Mouse (Mus musculus): ENCODE data around the gene Cdc14a. TPM values are rescaled to one million over a fixed set of nuclear protein-coding genes. Genes with fewer than 3 reads are reported as not detected.

Gene Cdc14a
- polyA plus RNA-seq, 1 experiment from 2014 or later = 15.3 TPM

DNA sequence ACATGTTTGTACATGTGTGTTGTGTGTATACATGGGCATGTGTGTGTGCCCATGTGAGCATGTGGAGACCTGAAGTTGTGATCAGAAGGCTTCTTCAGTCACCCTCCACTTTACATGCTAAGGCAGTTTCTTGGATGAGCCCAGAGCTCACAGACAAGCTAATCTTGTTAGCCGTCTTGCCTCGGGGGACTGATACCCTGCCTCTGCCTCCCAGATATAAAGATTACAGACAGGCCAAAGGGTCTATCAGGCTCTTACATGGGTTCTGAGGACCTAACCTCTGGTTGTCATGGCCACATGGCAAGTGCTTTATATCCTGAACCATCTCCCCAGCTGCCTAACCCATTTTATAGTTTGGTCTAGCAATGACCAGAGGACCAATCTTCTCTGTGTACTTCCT is 112.7 kb downstream of the Cdc14a start:
- Histone ChIP-seq H3K9me3 (replicated peaks; ENCODE audit: control insufficient read depth, low read length) (no peaks in the 10 kb centered on the region), H3K4me3 (ENCODE audit: low read depth, low read length) (no peak overlapping the region), H3K4me1 (ENCODE audit: control insufficient read depth, insufficient read depth, low read length) (no peaks in the 10 kb centered on the region), H3K36me3 (replicated peaks; ENCODE audit: control insufficient read depth, insufficient read depth, low read depth, low read length) (no peaks in the 10 kb centered on the region; the same call in none of the 2 replicates), H3K9ac (replicated peaks; ENCODE audit: low read length) (no peak overlapping the region), H3K27ac (replicated peaks; ENCODE audit: low read depth, low read length) (no peak overlapping the region), H3K27me3 (ENCODE audit: control insufficient read depth, insufficient read depth, low read length) (no peaks in the 10 kb centered on the region), H3K4me2 (ENCODE audit: low read depth, low read length) (no peak overlapping the region)
- no peak for ATAC-seq (replicated peaks; ENCODE audit: insufficient number of reproducible peaks, low FRiP score, low TSS enrichment, low read depth)
- no peak for DNase-seq (ENCODE audit: low spot score)
- WGBS = 91% methylated on average over 2 of the region's 2 CpGs

DNA sequence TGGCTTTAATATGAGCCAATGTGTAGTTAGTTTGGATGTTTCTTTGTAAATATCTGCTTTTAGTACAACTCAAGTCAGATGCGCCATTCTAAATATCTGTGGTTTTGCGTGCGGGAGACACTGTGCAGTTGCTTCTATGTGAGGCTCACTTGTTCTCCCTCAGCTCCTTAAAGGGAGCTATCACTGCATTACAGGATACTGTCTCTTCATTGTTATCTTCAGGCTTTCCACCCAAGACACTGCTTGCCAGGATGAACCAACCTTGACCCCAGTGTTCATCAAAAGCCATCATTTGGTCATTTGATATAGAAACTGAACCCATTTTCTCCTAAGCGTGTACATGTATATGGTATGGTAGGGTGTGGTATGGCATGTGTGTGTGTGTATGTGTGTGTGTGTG is 113.2 kb downstream of the Cdc14a start:
- Histone ChIP-seq H3K27ac (replicated peaks; ENCODE audit: low read depth, low read length) (no peak overlapping the region), H3K4me3 (ENCODE audit: low read depth, low read length) (no peak overlapping the region), H3K4me2 (ENCODE audit: low read depth, low read length) (no peak overlapping the region), H3K36me3 (replicated peaks; ENCODE audit: control insufficient read depth, insufficient read depth, low read depth, low read length) (no peaks in the 10 kb centered on the region; the same call in none of the 2 replicates), H3K27me3 (ENCODE audit: control insufficient read depth, insufficient read depth, low read length) (no peaks in the 10 kb centered on the region), H3K9me3 (replicated peaks; ENCODE audit: control insufficient read depth, low read length) (no peaks in the 10 kb centered on the region), H3K4me1 (ENCODE audit: control insufficient read depth, insufficient read depth, low read length) (no peaks in the 10 kb centered on the region), H3K9ac (replicated peaks; ENCODE audit: low read length) (no peak overlapping the region)
- DNase-seq (ENCODE audit: low spot score) (no peak), ATAC-seq (replicated peaks; ENCODE audit: insufficient number of reproducible peaks, low FRiP score, low TSS enrichment, low read depth) (no peak)
- WGBS = 95% methylated on average over 4 of the region's 4 CpGs

DNA sequence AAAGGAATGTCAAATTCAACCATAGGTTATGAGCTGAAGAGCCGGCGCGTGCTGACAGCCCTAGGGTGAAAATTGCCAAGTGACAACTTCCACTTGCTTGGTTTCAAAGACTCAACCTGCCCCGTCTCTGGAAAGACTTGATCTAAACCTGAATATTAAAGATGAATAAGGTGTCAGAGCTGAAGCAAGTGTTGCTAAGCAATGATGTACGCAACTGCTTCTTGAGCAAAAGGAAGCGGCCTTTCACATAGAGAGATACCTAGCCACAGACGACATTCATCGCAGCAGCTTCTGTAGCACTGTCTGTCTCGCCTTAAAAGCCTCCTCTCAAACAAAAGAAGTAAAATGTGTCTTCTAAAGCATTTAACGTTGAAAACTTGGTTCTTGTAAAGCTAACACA is 113.8 kb downstream of the Cdc14a start:
- Histone ChIP-seq H3K36me3 (replicated peaks; ENCODE audit: control insufficient read depth, insufficient read depth, low read depth, low read length) (no peaks in the 10 kb centered on the region; the same call in 1 of the 2 replicates), H3K4me3 (ENCODE audit: low read depth, low read length) (no peak overlapping the region), H3K9ac (replicated peaks; ENCODE audit: low read length) (no peak overlapping the region), H3K27me3 (ENCODE audit: control insufficient read depth, insufficient read depth, low read length) (no peaks in the 10 kb centered on the region), H3K4me1 (ENCODE audit: control insufficient read depth, insufficient read depth, low read length) (no peaks in the 10 kb centered on the region), H3K27ac (replicated peaks; ENCODE audit: low read depth, low read length) (no peak overlapping the region), H3K9me3 (replicated peaks; ENCODE audit: control insufficient read depth, low read length) (no peaks in the 10 kb centered on the region), H3K4me2 (ENCODE audit: low read depth, low read length) (no peak overlapping the region)
- WGBS = 93% methylated on average over 10 of the region's 10 CpGs
- no peak for DNase-seq (ENCODE audit: low spot score)
- ATAC-seq (replicated peaks; ENCODE audit: insufficient number of reproducible peaks, low FRiP score, low TSS enrichment, low read depth) = no peak

DNA sequence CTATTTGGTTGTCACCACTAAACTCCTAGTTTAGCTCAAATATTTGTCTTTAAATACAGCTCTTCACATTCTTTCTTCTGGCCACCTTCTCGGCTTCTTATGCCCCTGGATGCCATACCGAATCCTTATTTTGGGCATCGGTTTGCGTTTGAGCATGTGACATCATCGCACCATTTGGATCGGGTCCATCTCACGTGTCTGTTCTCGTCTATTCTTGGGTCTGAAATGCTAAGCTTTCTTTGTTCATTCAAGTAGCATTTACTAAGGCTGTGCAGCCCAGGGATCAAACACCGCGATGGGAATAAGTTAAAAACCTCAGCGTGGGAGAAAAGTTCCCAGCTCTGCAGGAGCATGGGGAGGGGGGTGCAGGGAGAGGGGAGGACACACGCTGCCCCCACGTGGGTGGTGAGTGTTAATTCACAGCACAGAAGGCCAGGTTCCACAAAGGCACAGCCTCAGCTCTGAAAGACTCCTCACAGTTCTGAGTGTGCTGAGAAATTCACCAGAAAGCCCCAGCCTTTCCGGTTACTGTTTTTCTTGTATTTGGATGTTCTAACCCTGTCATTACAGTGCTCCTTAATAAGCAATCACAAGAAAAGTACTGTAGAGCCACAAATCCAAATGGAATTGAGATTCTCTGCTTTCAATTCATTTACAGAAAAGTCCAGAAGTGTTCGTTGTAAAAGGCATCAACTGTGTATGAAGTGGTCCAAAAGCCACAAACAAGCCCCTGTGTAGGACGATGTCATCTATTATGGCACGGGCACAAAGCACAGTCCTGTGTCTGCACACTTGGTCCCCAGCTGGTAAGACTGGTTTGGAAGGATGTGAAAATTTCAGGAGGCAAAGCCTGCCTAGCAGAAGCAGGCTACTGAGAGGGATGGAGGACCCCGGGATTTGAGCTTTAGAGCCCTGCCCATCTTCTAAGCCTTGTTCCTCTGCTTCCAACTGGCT is 118.8 kb downstream of the Cdc14a start:
- DNase-seq (ENCODE audit: low spot score) (peak; percentile 30), ATAC-seq (replicated peaks; ENCODE audit: insufficient number of reproducible peaks, low FRiP score, low TSS enrichment, low read depth) (no peak)
- WGBS = 83% methylated on average over 18 of the region's 18 CpGs
- no peaks in the 10 kb centered on the region; the same call in 1 of the 2 replicates for H3K36me3 ChIP-seq (replicated peaks; ENCODE audit: control insufficient read depth, insufficient read depth, low read depth, low read length)
- H3K27me3 ChIP-seq (ENCODE audit: control insufficient read depth, insufficient read depth, low read length) = no peaks in the 10 kb centered on the region
- no peak overlapping the region for H3K27ac ChIP-seq (replicated peaks; ENCODE audit: low read depth, low read length)
- H3K4me3 ChIP-seq (ENCODE audit: low read depth, low read length) = no peak overlapping the region
- no peaks in the 10 kb centered on the region for H3K4me1 ChIP-seq (ENCODE audit: control insufficient read depth, insufficient read depth, low read length)
- H3K9ac ChIP-seq (replicated peaks; ENCODE audit: low read length) = no peak overlapping the region
- H3K4me2 ChIP-seq (ENCODE audit: low read depth, low read length) = no peak overlapping the region
- H3K9me3 ChIP-seq (replicated peaks; ENCODE audit: control insufficient read depth, low read length) = no peaks in the 10 kb centered on the region

DNA sequence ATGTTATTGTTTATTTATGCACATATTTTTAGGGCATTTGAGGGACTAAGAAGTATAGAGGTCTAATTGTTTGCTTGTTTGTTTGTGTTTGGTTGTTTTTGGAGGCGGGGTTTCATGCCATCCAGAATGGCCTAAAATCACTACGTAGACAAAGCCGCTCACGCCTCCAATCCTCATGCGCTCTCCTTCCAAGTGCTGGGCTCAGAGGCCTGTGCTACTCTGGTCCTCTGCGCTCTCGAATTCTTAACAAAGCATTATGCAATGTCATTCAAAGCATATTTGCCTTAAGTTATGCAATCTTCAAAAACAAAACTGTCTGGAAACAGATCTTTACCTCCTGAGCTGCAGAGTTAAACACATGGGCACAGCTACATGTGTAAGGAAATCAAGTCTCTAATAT is 121.3 kb downstream of the Cdc14a start:
- DNase-seq (ENCODE audit: low spot score) (no peak), ATAC-seq (replicated peaks; ENCODE audit: insufficient number of reproducible peaks, low FRiP score, low TSS enrichment, low read depth) (no peak)
- no peaks in the 10 kb centered on the region; the same call in 1 of the 2 replicates for H3K36me3 ChIP-seq (replicated peaks; ENCODE audit: control insufficient read depth, insufficient read depth, low read depth, low read length)
- 96% methylated on average over 7 of the region's 7 CpGs for whole genome bisulfite sequencing
- no peaks in the 10 kb centered on the region for H3K4me1 ChIP-seq (ENCODE audit: control insufficient read depth, insufficient read depth, low read length)
- no peak overlapping the region for H3K27ac ChIP-seq (replicated peaks; ENCODE audit: low read depth, low read length)
- no peak overlapping the region for H3K4me3 ChIP-seq (ENCODE audit: low read depth, low read length)
- no peak overlapping the region for H3K9ac ChIP-seq (replicated peaks; ENCODE audit: low read length)
- no peaks in the 10 kb centered on the region for H3K27me3 ChIP-seq (ENCODE audit: control insufficient read depth, insufficient read depth, low read length)
- H3K9me3 ChIP-seq (replicated peaks; ENCODE audit: control insufficient read depth, low read length) = no peaks in the 10 kb centered on the region
- H3K4me2 ChIP-seq (ENCODE audit: low read depth, low read length) = no peak overlapping the region

DNA sequence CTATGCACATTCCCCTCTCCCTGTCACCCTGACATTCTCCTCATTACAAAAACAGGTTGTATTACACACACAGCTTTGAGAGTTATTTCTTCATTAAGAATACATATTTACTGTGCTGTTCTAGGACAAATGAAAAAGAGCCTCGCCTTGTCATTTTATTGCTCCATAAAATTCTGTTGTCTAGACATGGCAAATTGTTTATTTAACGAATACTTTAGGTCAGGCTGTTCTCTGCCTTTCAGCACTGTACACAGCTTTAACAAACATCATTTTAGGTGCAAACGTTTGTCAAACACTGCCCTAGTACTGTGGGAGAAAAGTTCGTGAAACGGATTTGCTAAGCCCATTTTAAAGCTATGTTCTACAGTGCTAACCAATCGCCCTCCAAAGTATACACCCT is 122.1 kb downstream of the Cdc14a start:
- WGBS = 90% methylated on average over 6 of the region's 6 CpGs
- Histone ChIP-seq H3K9me3 (replicated peaks; ENCODE audit: control insufficient read depth, low read length) (no peaks in the 10 kb centered on the region), H3K27ac (replicated peaks; ENCODE audit: low read depth, low read length) (no peak overlapping the region), H3K4me3 (ENCODE audit: low read depth, low read length) (no peak overlapping the region), H3K36me3 (replicated peaks; ENCODE audit: control insufficient read depth, insufficient read depth, low read depth, low read length) (no peaks in the 10 kb centered on the region; the same call in 1 of the 2 replicates), H3K4me1 (ENCODE audit: control insufficient read depth, insufficient read depth, low read length) (no peaks in the 10 kb centered on the region), H3K27me3 (ENCODE audit: control insufficient read depth, insufficient read depth, low read length) (no peaks in the 10 kb centered on the region), H3K4me2 (ENCODE audit: low read depth, low read length) (no peak overlapping the region), H3K9ac (replicated peaks; ENCODE audit: low read length) (no peak overlapping the region)
- no peak for DNase-seq (ENCODE audit: low spot score)
- ATAC-seq (replicated peaks; ENCODE audit: insufficient number of reproducible peaks, low FRiP score, low TSS enrichment, low read depth) = no peak

DNA sequence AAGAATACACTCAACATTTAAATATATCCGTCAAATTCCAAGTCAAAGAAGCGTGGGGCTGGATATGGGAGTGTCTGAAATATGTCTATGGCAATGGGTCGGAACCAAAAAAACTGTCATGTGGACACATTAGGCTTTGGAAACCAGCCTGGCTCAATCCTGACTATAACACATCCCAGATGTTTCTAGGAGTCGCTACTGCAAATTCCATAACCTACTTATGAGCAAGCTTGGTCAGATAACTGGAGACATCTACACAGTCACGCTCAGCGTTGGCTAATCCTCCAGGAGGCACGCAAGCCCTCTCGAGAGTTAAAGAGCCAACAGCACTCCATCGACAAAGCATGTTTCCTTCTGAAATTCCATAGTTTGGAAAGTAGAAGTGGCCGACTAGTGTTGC is 125.1 kb downstream of the Cdc14a start:
- H3K9me3 ChIP-seq (replicated peaks; ENCODE audit: control insufficient read depth, low read length) = no peaks in the 10 kb centered on the region
- ATAC-seq (replicated peaks; ENCODE audit: insufficient number of reproducible peaks, low FRiP score, low TSS enrichment, low read depth) = no peak
- no peak overlapping the region for H3K4me2 ChIP-seq (ENCODE audit: low read depth, low read length)
- H3K27me3 ChIP-seq (ENCODE audit: control insufficient read depth, insufficient read depth, low read length) = no peaks in the 10 kb centered on the region
- no peaks in the 10 kb centered on the region for H3K4me1 ChIP-seq (ENCODE audit: control insufficient read depth, insufficient read depth, low read length)
- DNase-seq (ENCODE audit: low spot score) = peak; percentile 10
- no peak overlapping the region for H3K9ac ChIP-seq (replicated peaks; ENCODE audit: low read length)
- no peaks in the 10 kb centered on the region for H3K36me3 ChIP-seq (replicated peaks; ENCODE audit: control insufficient read depth, insufficient read depth, low read depth, low read length)
- no peak overlapping the region for H3K27ac ChIP-seq (replicated peaks; ENCODE audit: low read depth, low read length)
- H3K4me3 ChIP-seq (ENCODE audit: low read depth, low read length) = no peak overlapping the region
- WGBS = 86% methylated on average over 10 of the region's 10 CpGs

DNA sequence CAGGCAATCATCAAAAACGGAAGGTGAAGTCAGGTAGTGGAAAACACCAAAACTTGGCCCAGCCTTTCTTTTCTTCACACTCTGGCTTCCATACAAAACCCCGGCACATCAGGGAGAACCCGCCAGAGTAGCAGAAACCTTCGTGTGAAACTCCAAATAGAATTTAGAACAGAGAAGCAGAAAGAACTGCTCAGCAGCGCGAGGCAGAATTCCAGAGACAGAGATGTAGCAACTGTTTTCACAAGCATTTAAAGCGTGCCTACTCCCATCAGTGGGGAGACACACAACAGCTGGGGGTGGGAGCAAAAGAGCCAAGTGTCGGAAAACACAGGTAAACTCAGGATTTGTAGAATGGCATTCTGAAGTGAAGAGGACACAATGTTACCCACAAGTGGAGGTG is 125.8 kb downstream of the Cdc14a start:
- no peak for ATAC-seq (replicated peaks; ENCODE audit: insufficient number of reproducible peaks, low FRiP score, low TSS enrichment, low read depth)
- H3K9ac ChIP-seq (replicated peaks; ENCODE audit: low read length) = no peak overlapping the region
- no peak overlapping the region for H3K4me3 ChIP-seq (ENCODE audit: low read depth, low read length)
- no peaks in the 10 kb centered on the region for H3K4me1 ChIP-seq (ENCODE audit: control insufficient read depth, insufficient read depth, low read length)
- no peaks in the 10 kb centered on the region for H3K9me3 ChIP-seq (replicated peaks; ENCODE audit: control insufficient read depth, low read length)
- H3K27me3 ChIP-seq (ENCODE audit: control insufficient read depth, insufficient read depth, low read length) = no peaks in the 10 kb centered on the region
- WGBS = 94% methylated on average over 8 of the region's 8 CpGs
- DNase-seq (ENCODE audit: low spot score) = no peak
- no peak overlapping the region for H3K27ac ChIP-seq (replicated peaks; ENCODE audit: low read depth, low read length)
- H3K36me3 ChIP-seq (replicated peaks; ENCODE audit: control insufficient read depth, insufficient read depth, low read depth, low read length) = no peaks in the 10 kb centered on the region; the same call in 1 of the 2 replicates
- no peak overlapping the region for H3K4me2 ChIP-seq (ENCODE audit: low read depth, low read length)
